Comparison of ENCODE assay signal across 9 mouse cellular contexts in genomic region chr6:136468974-136469792, GRCm38 (mm10). TPM values are rescaled to one million over a fixed set of nuclear protein-coding genes. Genes with fewer than 3 reads are reported as not detected.
DNase-seq lines count a peak whose midpoint lies in the region; ATAC-seq and TF ChIP-seq lines count a peak whose summit lies in the region.
"Had no signal": no experiment of that assay in that cellular context is flagged by ENCODE, and none has a peak within 500 bp of the region (broad histone marks: within the 10 kb centered on the region; RNA-seq: fewer than 3 reads in every experiment).

No protein-coding gene starts in this region.

- no peak for TF ChIP-seq CTCF in gastrocnemius, adult 2 months (IDR thresholded peaks at IDR 0.05)

- peak; percentile 21; the same call in 1 of the 2 replicates for ATAC-seq in hindbrain, embryonic 13.5 days (ENCODE audit: low FRiP score)
- ATAC-seq in liver, embryonic 16.5 days (ENCODE audit: low read depth), result no peak
- ATAC-seq in granulocyte monocyte progenitor cell, adult 5-6 weeks (replicated peaks; ENCODE audit: poor library complexity, severe bottlenecking), result no peak

- H3K27me3 ChIP-seq in hindbrain, embryonic 13.5 days, result no peaks in the 10 kb centered on the region
- no peaks in the 10 kb centered on the region for H3K27me3 ChIP-seq in liver, embryonic 16.5 days (ENCODE audit: control insufficient read depth, insufficient read depth, low read depth, low read length)

- peak; percentile 37 for DNase-seq in gastrocnemius, adult 2 months
- no peak for DNase-seq in gastrocnemius, postnatal 36 days
- peak; percentile 21 for DNase-seq in thymus, postnatal 0 days (ENCODE audit: low spot score)
- no peak for DNase-seq in thymus, postnatal 25 days
- DNase-seq in ovary, adult 18-20 months (ENCODE audit: low spot score), result no peak

- no peak overlapping the region for H3K9ac ChIP-seq in hindbrain, embryonic 13.5 days
- peak overlapping the region; percentile 27 for H3K9ac ChIP-seq in liver, embryonic 16.5 days (ENCODE audit: low read depth, low read length)

- no peaks in the 10 kb centered on the region for H3K9me3 ChIP-seq in hindbrain, embryonic 13.5 days
- H3K9me3 ChIP-seq in liver, embryonic 16.5 days (replicated peaks; ENCODE audit: control insufficient read depth, low read length), result no peaks in the 10 kb centered on the region

- intact Hi-C loops in gastrocnemius, adult 2 months (cut with DNase I), result loop anchor here (1.0 kb wide), 2 partner anchors 63 to 86 kb away; no protein-coding TSS in a partner anchor
- intact Hi-C loops in gastrocnemius, postnatal 36 days (cut with DNase I), result loop anchor here (5.0 kb wide), 1 partner anchor 47 kb away; no protein-coding TSS in a partner anchor

- no peaks in the 10 kb centered on the region for H3K36me3 ChIP-seq in hindbrain, embryonic 13.5 days
- no peaks in the 10 kb centered on the region for H3K36me3 ChIP-seq in liver, embryonic 16.5 days (ENCODE audit: control insufficient read depth, insufficient read depth)

- peak overlapping the region; percentile 91 for H3K27ac ChIP-seq in gastrocnemius, adult 2 months
- H3K27ac ChIP-seq in hindbrain, embryonic 13.5 days, result peak overlapping the region; percentile 95
- H3K27ac ChIP-seq in liver, embryonic 16.5 days (ENCODE audit: low read length), result peak overlapping the region; percentile 95

- WGBS in hindbrain, embryonic 13.5 days, result 13% methylated on average over 12 of the region's 12 CpGs
- 24% methylated on average over 12 of the region's 12 CpGs for WGBS in liver, embryonic 16.5 days (ENCODE audit: insufficient replicate concordance)

- no peak overlapping the region for H3K4me2 ChIP-seq in hindbrain, embryonic 13.5 days
- peak overlapping the region; percentile 50 for H3K4me2 ChIP-seq in liver, embryonic 16.5 days (ENCODE audit: low read depth, low read length)

- peaks cover 41% of the 10 kb centered on the region for H3K4me1 ChIP-seq in hindbrain, embryonic 13.5 days (replicated peaks)
- H3K4me1 ChIP-seq in liver, embryonic 16.5 days (ENCODE audit: control insufficient read depth, low read depth, low read length), result peaks cover 86% of the 10 kb centered on the region

- H3K4me3 ChIP-seq in gastrocnemius, adult 2 months, result no peak overlapping the region
- no peak overlapping the region for H3K4me3 ChIP-seq in hindbrain, embryonic 13.5 days
- H3K4me3 ChIP-seq in liver, embryonic 16.5 days (ENCODE audit: low read depth, low read length), result peak overlapping the region; percentile 26

RNA-seq across cellular contexts. Expression of gene Atf7ip, which starts 36.8 kb away (rescaled TPM):
- 10 to 100 TPM; 43.4 to 46.9 TPM for total RNA-seq in gastrocnemius, adult 2 months (2021)
- total RNA-seq in gastrocnemius, postnatal 36 days (2021), result 10 to 100 TPM; 31.6 to 41.6 TPM
- 26.5 and 28.5 TPM in 2 replicates for polyA plus RNA-seq in thymus, postnatal 0 days (2015; fragmentation: Nextera tagmentation; extraction: Ambion mirVana)
- 43.3 and 43.5 TPM in 2 replicates for polyA plus RNA-seq in hindbrain, embryonic 13.5 days (2015; fragmentation: Nextera tagmentation; extraction: Ambion mirVana)
- 15.9 and 18.0 TPM in 2 replicates for polyA plus RNA-seq in liver, embryonic 16.5 days (2015; fragmentation: Nextera tagmentation; extraction: Ambion mirVana)
- total RNA-seq in granulocyte monocyte progenitor cell, adult 5-6 weeks (2014; fragmentation: Nextera tagmentation), result 94.1 and 126 TPM in 2 replicates
- total RNA-seq in granulocyte monocyte progenitor cell, adult 5-6 weeks (2017), result 32.3 and 43.4 TPM in 2 replicates

RNA-seq across cellular contexts. Expression of gene E330021D16Rik, which starts 53.8 kb away (rescaled TPM):
- total RNA-seq in gastrocnemius, adult 2 months (2021), result not detected
- total RNA-seq in gastrocnemius, postnatal 36 days (2021), result not detected
- polyA plus RNA-seq in thymus, postnatal 0 days (2015; fragmentation: Nextera tagmentation; extraction: Ambion mirVana), result 0.08 and 0.13 TPM in 2 replicates
- polyA plus RNA-seq in hindbrain, embryonic 13.5 days (2015; fragmentation: Nextera tagmentation; extraction: Ambion mirVana), result not detected in 2 replicates
- 0.27 and 0.45 TPM in 2 replicates for polyA plus RNA-seq in liver, embryonic 16.5 days (2015; fragmentation: Nextera tagmentation; extraction: Ambion mirVana)
- total RNA-seq in granulocyte monocyte progenitor cell, adult 5-6 weeks (2014; fragmentation: Nextera tagmentation), result not detected in 2 replicates
- not detected in 2 replicates for total RNA-seq in granulocyte monocyte progenitor cell, adult 5-6 weeks (2017)
- polyA plus RNA-seq: large intestine, adult 2 months had no signal

Comparison
In these comparisons a context has a peak if more than half of its experiments do, and no peak if none do; other contexts are left out.
1. DNase-seq: peak in gastrocnemius, adult 2 months (single experiment) and thymus, postnatal 0 days (single experiment); none in gastrocnemius, postnatal 36 days (0 of 2), thymus, postnatal 25 days (single experiment) and ovary, adult 18-20 months (single experiment).
2. Peak in every context shown above with its lines, with median percentiles within 50 percentile points of each other: H3K27ac ChIP-seq.